Mouse (Mus musculus) forebrain, embryonic 11.5 days (tissue): ENCODE results near the gene Olfr465-ps1. TPM values are rescaled to one million over a fixed set of nuclear protein-coding genes. Genes with fewer than 3 reads are reported as not detected.
A peak's percentile ranks its signal among the peaks of the same experiment; 100 is the strongest.

Experiments used
- ATAC-seq: fragments of 200-750 bp; cut with Nextera tagmentation; replicated peaks from 2 replicates; pipeline ENCODE4 v1.8.0; 2017; ENCODE audit warnings: moderate TSS enrichment; ENCODE audit not compliant: low FRiP score
- DNase-seq: peaks from one replicate; pipeline ENCODE4 v3.0.0-alpha.2; 2017; ENCODE audit warnings: low spot score
- H3K27ac ChIP-seq: fragments of 300-500 bp; sonication (generic); 2 replicates; pipeline ENCODE4 v1.5.1; 2014; ENCODE audit warnings: low read depth, low read length
- H3K27me3 ChIP-seq: fragments of 300-500 bp; sonication (generic); 2 replicates; pipeline ENCODE4 v1.6.1; 2014; ENCODE audit warnings: mild to moderate bottlenecking, low read length, mixed read lengths; ENCODE audit not compliant: control insufficient read depth, insufficient read depth
- H3K36me3 ChIP-seq: fragments of 300-500 bp; sonication (generic); 2 replicates; pipeline ENCODE4 v1.6.1; 2014; ENCODE audit warnings: mild to moderate bottlenecking, low read length, moderate library complexity, mixed read lengths; ENCODE audit not compliant: control insufficient read depth, insufficient read depth
- H3K4me1 ChIP-seq: fragments of 300-500 bp; sonication (generic); replicated peaks from 2 replicates; pipeline ENCODE4 v1.6.1; 2014; ENCODE audit warnings: low read length, mixed read lengths; ENCODE audit not compliant: control insufficient read depth, insufficient read depth
- H3K4me2 ChIP-seq: fragments of 300-500 bp; sonication (generic); 2 replicates; pipeline ENCODE4 v1.6.1; 2014; ENCODE audit warnings: low read depth, mild to moderate bottlenecking, low read length, moderate library complexity, mixed read lengths; ENCODE audit not compliant: severe bottlenecking
- H3K4me3 ChIP-seq: fragments of 300-500 bp; sonication (generic); 2 replicates; pipeline ENCODE4 v1.5.1; 2014; ENCODE audit warnings: low read depth, low read length
- H3K9ac ChIP-seq: fragments of 300-500 bp; sonication (generic); 2 replicates; pipeline ENCODE4 v1.6.1; 2014; ENCODE audit warnings: low read length
- H3K9me3 ChIP-seq: fragments of 300-500 bp; sonication (generic); 2 replicates; pipeline ENCODE4 v1.6.1; 2016; ENCODE audit warnings: low read length, mixed read lengths; ENCODE audit not compliant: control insufficient read depth
- WGBS: fragments of 180-500 bp; shearing (Covaris S2); extraction: QIAGEN DNeasy Blood & Tissue Kit; methylation state at CpG from one replicate; pipeline ENCODE4 v1.1.7; 2014; 5-methylcytosine and 5-hydroxymethylcytosine counted together
- polyA plus RNA-seq: library from polyadenylated mRNA; unstranded; fragments of >200 nt; fragmentation: Nextera tagmentation; extraction: Ambion mirVana; gene quantifications from 2 replicates; pipeline ENCODE4 v1.2.1, GENCODE M21; 2014

Gene Olfr465-ps1
- polyA plus RNA-seq, 1 experiment from 2014 or later, result not detected

DNA sequence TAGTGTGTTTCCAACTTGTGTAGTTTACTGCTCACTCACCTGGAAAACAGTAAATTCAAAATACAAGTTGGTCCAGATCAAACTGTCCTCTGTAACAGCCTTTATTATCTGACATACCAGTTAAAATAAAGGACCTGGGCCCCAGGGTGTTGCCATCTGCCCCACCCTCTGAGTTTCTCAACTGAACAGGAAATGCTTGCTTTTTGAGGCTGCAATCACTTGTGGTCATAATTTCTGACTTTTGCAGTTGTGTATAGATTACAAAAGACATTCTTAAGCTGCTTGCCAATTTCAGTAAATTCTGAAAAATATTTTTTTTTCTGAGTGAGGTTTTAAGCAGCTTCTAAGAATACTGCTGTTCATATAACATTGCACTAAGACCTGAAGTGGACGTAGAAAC is 15.8 kb upstream of the Olfr465-ps1 start:
- WGBS, result 88% methylated on average over 1 of the region's 1 CpGs
- Histone ChIP-seq H3K9ac (no peak overlapping the region), H3K4me1 (no peaks in the 10 kb centered on the region), H3K36me3 (no peaks in the 10 kb centered on the region), H3K4me3 (no peak overlapping the region), H3K27me3 (no peaks in the 10 kb centered on the region), H3K4me2 (no peak overlapping the region), H3K27ac (no peak overlapping the region), H3K9me3 (no peaks in the 10 kb centered on the region)
- no peak for ATAC-seq
- no peak for DNase-seq

DNA sequence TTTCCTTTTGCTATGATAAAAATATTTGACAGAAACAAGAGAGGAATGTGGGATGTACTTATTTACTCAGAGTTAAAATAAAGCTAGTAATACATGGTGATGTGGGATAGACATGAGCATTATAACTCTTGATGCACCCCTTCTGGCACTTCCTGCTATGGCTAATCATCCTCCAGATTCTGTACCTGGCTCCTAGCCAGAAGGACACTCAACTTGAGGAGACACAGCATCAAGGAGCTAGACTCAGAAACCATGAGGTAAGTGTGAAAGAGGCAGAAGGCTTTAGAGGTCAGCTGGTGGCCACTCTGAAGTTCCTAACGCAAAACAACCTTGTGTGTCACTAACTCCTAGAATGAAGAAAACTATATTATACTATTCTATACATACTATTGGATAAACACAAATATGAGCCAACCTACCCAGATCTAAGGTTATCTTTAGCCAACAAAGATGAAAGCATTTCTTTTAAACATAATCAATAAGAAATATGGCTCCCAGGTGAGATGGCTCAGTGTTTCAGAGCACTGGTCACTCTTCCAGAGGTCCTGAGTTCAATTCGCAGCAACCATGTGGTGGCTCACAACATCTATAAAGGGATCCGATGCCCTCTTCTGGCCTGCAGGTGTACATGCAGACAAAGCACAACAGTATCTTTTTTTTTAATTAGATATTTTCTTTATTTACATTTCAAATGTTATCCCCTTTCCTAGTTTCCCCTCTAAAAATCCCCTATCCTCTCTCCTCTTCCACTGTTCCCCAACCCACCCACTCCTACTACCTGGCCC is 10.6 kb upstream of the Olfr465-ps1 start:
- ATAC-seq, result no peak

DNA sequence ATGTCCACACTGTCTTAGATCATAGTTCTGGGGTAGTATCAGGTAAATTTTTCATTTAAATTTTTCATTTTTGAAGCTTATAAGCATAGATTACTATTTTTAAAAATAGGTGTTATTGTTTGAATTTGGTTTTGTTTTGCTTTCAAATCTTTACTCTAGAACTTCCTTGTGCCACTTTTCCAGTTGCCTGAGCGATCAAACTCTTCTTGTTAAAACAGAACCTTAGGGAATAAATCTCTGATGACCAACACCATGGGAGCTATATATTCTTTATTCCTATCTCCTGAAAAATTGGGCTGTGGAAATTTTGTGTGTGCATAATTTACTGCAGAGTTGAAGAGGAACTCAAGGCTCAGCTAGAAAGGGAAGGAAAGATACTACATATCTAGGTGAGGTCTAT is 12.1 kb downstream of the Olfr465-ps1 start, which contains the start of gene Olfr466:
Gene Olfr466, plus strand, starts transcription at position 301 of the 400 bp plus-strand sequence.
- Histone ChIP-seq H3K27me3 (no peaks in the 10 kb centered on the region), H3K4me1 (no peaks in the 10 kb centered on the region), H3K4me3 (no peak within 1 kb of the TSS), H3K4me2 (no peak within 1 kb of the TSS), H3K9me3 (no peaks in the 10 kb centered on the region), H3K36me3 (no peaks in the 10 kb centered on the region), H3K27ac (no peak within 1 kb of the TSS), H3K9ac (no peak within 1 kb of the TSS)
- 71% methylated on average over 1 of the region's 1 CpGs for WGBS
- ATAC-seq, result no peak
- no peak for DNase-seq

More for the DNA sequence above, 10.6 kb upstream of the Olfr465-ps1 start:
- no peaks in the 10 kb centered on the region for H3K36me3 ChIP-seq
- H3K9ac ChIP-seq, result no peak overlapping the region
- 64% methylated on average over 3 of the region's 3 CpGs for WGBS
- H3K27ac ChIP-seq, result no peak overlapping the region
- no peak for DNase-seq
- no peaks in the 10 kb centered on the region for H3K27me3 ChIP-seq
- no peaks in the 10 kb centered on the region for H3K9me3 ChIP-seq
- H3K4me3 ChIP-seq, result no peak overlapping the region
- H3K4me2 ChIP-seq, result no peak overlapping the region
- no peaks in the 10 kb centered on the region for H3K4me1 ChIP-seq

DNA sequence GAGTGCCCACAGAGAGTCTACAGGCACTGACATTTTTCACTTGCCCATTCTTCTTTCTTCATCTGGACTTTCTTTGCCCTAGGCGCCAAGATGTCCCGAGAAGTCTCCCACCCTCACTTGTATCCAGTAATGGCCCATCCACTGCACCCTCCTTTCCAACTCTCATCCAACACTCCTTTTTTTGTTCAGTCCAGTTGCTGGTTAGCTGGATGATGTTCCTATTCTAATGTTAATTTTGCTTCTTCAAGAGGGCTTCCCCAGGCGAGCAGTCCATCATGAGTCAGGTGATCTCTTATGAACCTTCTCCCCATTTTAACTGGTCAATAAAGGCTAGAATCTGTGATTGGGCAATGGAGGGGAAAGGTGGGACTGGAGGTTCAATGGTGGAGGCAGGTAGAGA is 36.2 kb downstream of the Olfr465-ps1 start:
- H3K9me3 ChIP-seq, result no peaks in the 10 kb centered on the region
- no peak overlapping the region for H3K4me2 ChIP-seq
- ATAC-seq (no peak), DNase-seq (no peak)
- no peaks in the 10 kb centered on the region for H3K27me3 ChIP-seq
- H3K9ac ChIP-seq, result no peak overlapping the region
- 82% methylated on average over 3 of the region's 3 CpGs for WGBS
- no peaks in the 10 kb centered on the region for H3K4me1 ChIP-seq
- H3K4me3 ChIP-seq, result no peak overlapping the region
- H3K36me3 ChIP-seq, result no peaks in the 10 kb centered on the region
- H3K27ac ChIP-seq, result no peak overlapping the region

DNA sequence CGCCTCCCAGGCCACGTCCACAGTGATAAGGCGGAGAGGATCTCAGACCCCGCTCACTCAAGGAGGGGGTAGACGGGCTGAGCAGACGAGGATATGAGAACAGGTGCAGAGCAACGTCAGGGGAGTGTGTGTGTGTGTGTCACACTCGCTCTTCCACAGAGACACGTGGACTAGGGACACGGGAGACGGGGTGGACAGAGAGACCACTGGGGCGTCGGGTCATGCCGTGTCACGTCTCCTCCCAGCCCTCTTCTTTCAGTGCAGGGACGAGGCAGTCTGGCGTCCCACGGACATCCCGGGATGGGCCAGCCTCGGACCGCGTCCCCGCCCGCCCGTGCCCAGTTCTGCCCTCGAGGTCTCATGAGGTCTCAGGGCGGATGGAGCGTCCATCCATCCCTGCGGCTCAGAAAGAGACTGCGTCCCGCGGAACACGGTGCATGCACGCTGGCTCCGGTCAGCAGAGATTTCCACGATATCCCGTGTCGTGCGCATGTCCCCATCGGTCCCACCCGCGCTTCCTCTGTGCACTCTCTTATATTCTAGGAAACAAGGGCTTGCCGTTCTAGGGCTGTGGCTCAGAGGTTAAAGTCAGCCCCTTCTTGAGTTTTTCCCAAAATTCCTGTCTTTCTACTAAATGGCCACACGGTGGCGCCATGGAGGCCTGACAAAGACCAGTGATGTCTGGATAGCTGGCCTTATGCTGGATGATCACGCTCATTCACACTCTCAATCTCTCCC is 38.0 kb downstream of the Olfr465-ps1 start:
- peak overlapping the region; percentile 45 for H3K9ac ChIP-seq
- ATAC-seq, result peak; percentile 73
- no peaks in the 10 kb centered on the region for H3K36me3 ChIP-seq
- H3K4me3 ChIP-seq, result peak overlapping the region; percentile 22
- H3K4me2 ChIP-seq, result peak overlapping the region; percentile 54
- 22% methylated on average over 46 of the region's 46 CpGs for WGBS
- peak; percentile 70 for DNase-seq
- H3K4me1 ChIP-seq, result no peaks in the 10 kb centered on the region
- H3K9me3 ChIP-seq, result no peaks in the 10 kb centered on the region
- no peaks in the 10 kb centered on the region for H3K27me3 ChIP-seq
- H3K27ac ChIP-seq, result no peak overlapping the region

DNA sequence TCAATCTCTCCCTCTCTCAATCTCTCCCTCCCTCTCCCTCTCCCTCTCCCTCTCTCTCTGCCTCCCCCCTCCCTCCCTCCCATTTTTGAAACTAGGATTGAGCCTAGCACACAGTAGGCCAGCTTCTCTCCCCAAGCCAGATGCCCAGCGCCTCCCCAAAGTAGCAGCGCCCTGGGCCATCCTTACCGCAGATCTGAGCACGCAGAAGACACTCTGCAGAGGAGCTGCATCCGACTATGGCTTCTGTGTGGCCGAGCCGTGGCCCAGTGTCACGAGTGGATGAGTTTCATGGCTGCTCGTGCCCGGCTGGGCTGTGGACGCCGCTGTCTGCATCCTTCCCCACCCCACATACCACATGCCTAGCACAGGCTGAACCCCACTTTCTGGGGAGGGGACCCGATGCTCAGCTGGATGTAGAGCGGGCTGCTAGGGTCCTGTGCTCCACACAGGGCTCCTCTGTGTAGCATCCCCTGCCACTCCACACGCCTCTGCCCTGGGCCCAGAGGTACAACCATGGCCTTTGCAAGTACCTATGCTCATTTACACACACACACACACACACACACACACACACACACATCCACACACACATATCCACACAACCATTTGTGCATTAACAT is 38.7 kb downstream of the Olfr465-ps1 start:
- DNase-seq (peak; percentile 49), ATAC-seq (peak; percentile 46)
- Histone ChIP-seq H3K27me3 (no peaks in the 10 kb centered on the region), H3K27ac (no peak overlapping the region), H3K36me3 (no peaks in the 10 kb centered on the region), H3K9ac (no peak overlapping the region), H3K4me1 (no peaks in the 10 kb centered on the region), H3K9me3 (no peaks in the 10 kb centered on the region), H3K4me3 (no peak overlapping the region), H3K4me2 (no peak overlapping the region)
- 54% methylated on average over 15 of the region's 15 CpGs for WGBS

Other genes starting within 250 kb of the Olfr465-ps1 start
- 0.17 and 0.25 TPM in 2 replicates for gene Cntnap3, start 234.1 kb upstream of the Olfr465-ps1 start, polyA plus RNA-seq
- gene Spata31, start 220.7 kb upstream of the Olfr465-ps1 start, polyA plus RNA-seq, result not detected in 2 replicates
- not detected in 2 replicates for gene Spata31d1c, start 105.0 kb upstream of the Olfr465-ps1 start, polyA plus RNA-seq
- not detected in 2 replicates for gene Prss47, start 85.3 kb upstream of the Olfr465-ps1 start, polyA plus RNA-seq
- gene Mfsd14b, start 25.1 kb upstream of the Olfr465-ps1 start, polyA plus RNA-seq, result 45.9 and 50.2 TPM in 2 replicates
- not detected in 2 replicates for gene Olfr466, start 12.2 kb downstream of the Olfr465-ps1 start, polyA plus RNA-seq
- gene Nlrp4f, start 67.9 kb downstream of the Olfr465-ps1 start, polyA plus RNA-seq, result not detected in 2 replicates
- gene Gm10775, start 121.5 kb downstream of the Olfr465-ps1 start, polyA plus RNA-seq, result not detected in 2 replicates
- 21.7 and 22.6 TPM in 2 replicates for gene Zfp369, start 140.7 kb downstream of the Olfr465-ps1 start, polyA plus RNA-seq